Mouse (Mus musculus): Measurements from ENCODE around the gene Fam131c.
A peak's percentile ranks its signal among the peaks of the same experiment; 100 is the strongest.

Gene Fam131c

GRCm38 (mm10) chr4:141367997-141368791 lies at the start of gene Fam131c:
Gene Fam131c (plus strand): TSS chr4:141368220.
- no peak for DNase-seq (ENCODE audit: low spot score)

- no peak for DNase-seq (ENCODE audit: low spot score)
Measured at GRCm38 (mm10) chr4:141322526-141322925, 45.5 kb upstream of the Fam131c start.

GRCm38 (mm10) chr4:141324771-141325191 lies 43.2 kb upstream of the Fam131c start:
- DNase-seq (ENCODE audit: low spot score), result no peak

GRCm38 (mm10) chr4:141325636-141326035 lies 42.4 kb upstream of the Fam131c start:
- no peak for DNase-seq (ENCODE audit: low spot score)

- no peak for DNase-seq (ENCODE audit: low spot score)
Measured at GRCm38 (mm10) chr4:141327075-141327474, 40.9 kb upstream of the Fam131c start.

- DNase-seq (ENCODE audit: low spot score), result no peak
Measured at GRCm38 (mm10) chr4:141328742-141329141, 39.3 kb upstream of the Fam131c start.

GRCm38 (mm10) chr4:141329968-141330367 lies 38.1 kb upstream of the Fam131c start:
- no peak for DNase-seq (ENCODE audit: low spot score)

GRCm38 (mm10) chr4:141331446-141331845 lies 36.6 kb upstream of the Fam131c start:
- DNase-seq (ENCODE audit: low spot score), result no peak

GRCm38 (mm10) chr4:141332258-141332657 lies 35.8 kb upstream of the Fam131c start:
- DNase-seq (ENCODE audit: low spot score), result no peak

GRCm38 (mm10) chr4:141334695-141335094 lies 33.3 kb upstream of the Fam131c start:
- DNase-seq (ENCODE audit: low spot score), result no peak

GRCm38 (mm10) chr4:141335263-141335796 lies 32.7 kb upstream of the Fam131c start:
- no peak for DNase-seq (ENCODE audit: low spot score)

- DNase-seq (ENCODE audit: low spot score), result no peak
Measured at GRCm38 (mm10) chr4:141336196-141336595, 31.8 kb upstream of the Fam131c start.

GRCm38 (mm10) chr4:141337986-141338385 lies 30.0 kb upstream of the Fam131c start:
- no peak for DNase-seq (ENCODE audit: low spot score)

- no peak for DNase-seq (ENCODE audit: low spot score)
Measured at GRCm38 (mm10) chr4:141338853-141339252, 29.2 kb upstream of the Fam131c start.

- DNase-seq (ENCODE audit: low spot score), result no peak
Measured at GRCm38 (mm10) chr4:141341477-141341876, 26.5 kb upstream of the Fam131c start.

GRCm38 (mm10) chr4:141343515-141343914 lies 24.5 kb upstream of the Fam131c start:
- DNase-seq (ENCODE audit: low spot score), result no peak

GRCm38 (mm10) chr4:141345219-141345618 lies 22.8 kb upstream of the Fam131c start:
- no peak for DNase-seq (ENCODE audit: low spot score)

GRCm38 (mm10) chr4:141347365-141347797 lies 20.6 kb upstream of the Fam131c start:
- DNase-seq (ENCODE audit: low spot score), result no peak

GRCm38 (mm10) chr4:141348616-141349015 lies 19.4 kb upstream of the Fam131c start:
- DNase-seq (ENCODE audit: low spot score), result no peak

- no peak for DNase-seq (ENCODE audit: low spot score)
Measured at GRCm38 (mm10) chr4:141350015-141350414, 18.0 kb upstream of the Fam131c start.

- no peak for DNase-seq (ENCODE audit: low spot score)
Measured at GRCm38 (mm10) chr4:141351972-141352371, 16.0 kb upstream of the Fam131c start.

GRCm38 (mm10) chr4:141352986-141353385 lies 15.0 kb upstream of the Fam131c start:
- no peak for DNase-seq (ENCODE audit: low spot score)

- DNase-seq (ENCODE audit: low spot score), result peak; percentile 23
Measured at GRCm38 (mm10) chr4:141353868-141354267, 14.2 kb upstream of the Fam131c start.

- no peak for DNase-seq (ENCODE audit: low spot score)
Measured at GRCm38 (mm10) chr4:141357811-141358210, 10.2 kb upstream of the Fam131c start.

All from urinary bladder, postnatal 25 days (tissue).